Mouse (Mus musculus): Measurements from ENCODE around the gene LTO1.

Gene LTO1

DNA sequence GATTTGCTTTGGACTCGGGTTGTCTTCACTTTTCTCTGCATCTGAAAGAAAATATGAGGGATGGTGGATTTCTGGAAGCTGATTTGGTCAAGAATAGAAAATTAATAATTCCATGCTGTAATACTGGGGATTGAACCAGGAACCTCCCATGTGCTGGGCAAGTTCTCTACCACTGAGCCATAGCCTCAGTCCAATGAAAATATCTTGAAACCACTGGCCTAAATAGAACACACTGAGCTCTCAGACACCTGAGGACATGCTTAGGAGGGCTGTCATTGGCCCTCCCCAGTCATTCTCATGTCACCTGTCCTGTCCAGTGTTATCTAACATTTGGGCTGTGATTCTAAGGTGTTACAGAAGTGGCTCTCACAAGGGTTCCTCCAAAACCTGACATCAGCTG lies 3.8 kb upstream of the LTO1 start:
- no peak for DNase-seq

- DNase-seq: no peak
Measured at GRCm38 (mm10) chr7:144912897-144913296, 2.0 kb upstream of the LTO1 start.

GRCm38 (mm10) chr7:144914296-144914947 lies 478 bp upstream of the LTO1 start:
- DNase-seq: no peak

GRCm38 (mm10) chr7:144918823-144919222 lies 3.9 kb downstream of the LTO1 start:
- DNase-seq: no peak

GRCm38 (mm10) chr7:144927591-144927990 lies 12.7 kb downstream of the LTO1 start:
- no peak for DNase-seq

GRCm38 (mm10) chr7:144928009-144928888 lies 13.3 kb downstream of the LTO1 start:
- no peak for DNase-seq

- no peak for DNase-seq
Measured at GRCm38 (mm10) chr7:144928889-144929210, 13.9 kb downstream of the LTO1 start.

GRCm38 (mm10) chr7:144929506-144929905 lies 14.6 kb downstream of the LTO1 start:
- peak in 1 of 2 experiments; percentile 23 for DNase-seq

DNA sequence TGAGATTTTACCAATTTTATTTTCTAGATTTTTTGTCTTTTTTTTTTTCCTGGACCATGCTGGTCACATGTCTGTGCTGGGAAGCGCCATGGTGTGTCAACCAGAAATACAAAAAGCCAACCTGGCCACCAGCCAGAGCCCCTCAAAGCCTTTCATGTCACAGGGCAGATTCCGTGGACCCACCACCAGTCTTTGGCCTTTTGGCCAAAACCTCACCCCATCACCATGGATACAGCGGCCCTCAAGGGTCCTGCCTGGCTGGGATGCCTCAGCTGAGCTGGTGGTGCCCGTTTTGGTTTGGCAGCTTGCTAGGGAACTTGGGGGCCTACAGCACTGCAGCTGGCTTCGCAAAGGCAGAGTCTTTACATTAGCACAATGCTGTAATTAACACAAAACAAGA lies 15.0 kb downstream of the LTO1 start:
- no peak for DNase-seq

- no peak for DNase-seq
Measured at GRCm38 (mm10) chr7:144931778-144932177, 16.9 kb downstream of the LTO1 start.

- DNase-seq: no peak
Measured at GRCm38 (mm10) chr7:144932389-144932937, 17.6 kb downstream of the LTO1 start.

GRCm38 (mm10) chr7:144933336-144933735 lies 18.4 kb downstream of the LTO1 start:
- no peak for DNase-seq

- no peak for DNase-seq
Measured at GRCm38 (mm10) chr7:144933796-144934195, 18.9 kb downstream of the LTO1 start.

DNA sequence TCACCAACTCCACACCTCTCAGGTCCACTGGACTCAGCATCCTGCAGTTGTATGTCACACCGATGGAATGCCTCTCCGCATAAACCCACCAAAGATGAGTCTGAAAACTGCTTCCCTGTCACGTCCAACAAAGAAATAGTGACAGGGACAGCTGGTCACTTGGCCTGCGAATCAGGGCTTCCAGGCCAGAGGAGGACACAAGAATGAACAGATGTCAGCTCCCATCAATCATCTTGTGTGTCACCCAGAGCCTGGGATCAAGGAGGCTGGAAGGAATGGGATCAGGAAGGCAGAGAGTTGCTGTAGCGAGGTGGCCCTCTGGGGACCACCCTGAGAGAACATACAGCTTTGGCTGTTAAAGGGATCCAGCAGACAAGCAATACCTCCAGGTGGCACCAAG lies 20.0 kb downstream of the LTO1 start:
- no peak for DNase-seq

DNA sequence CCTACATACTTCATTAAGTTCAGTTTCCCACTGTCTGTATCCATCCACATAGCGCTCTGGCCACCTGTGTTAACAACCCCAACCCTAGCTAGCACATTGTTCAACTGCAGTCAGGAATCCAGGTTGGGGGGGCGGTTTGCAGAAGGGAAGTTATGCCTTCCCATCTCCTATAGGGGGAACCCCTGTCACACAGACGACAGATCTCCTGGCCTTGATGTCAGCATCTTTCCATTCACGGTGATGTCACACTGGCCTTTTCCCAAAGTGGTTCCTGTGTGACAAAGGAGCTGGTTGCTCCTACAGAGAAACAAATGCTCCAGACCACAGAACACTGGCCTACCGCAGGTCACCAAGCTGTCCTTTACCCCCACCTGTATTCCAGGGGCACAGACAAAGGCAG lies 20.7 kb downstream of the LTO1 start:
- DNase-seq: no peak

DNA sequence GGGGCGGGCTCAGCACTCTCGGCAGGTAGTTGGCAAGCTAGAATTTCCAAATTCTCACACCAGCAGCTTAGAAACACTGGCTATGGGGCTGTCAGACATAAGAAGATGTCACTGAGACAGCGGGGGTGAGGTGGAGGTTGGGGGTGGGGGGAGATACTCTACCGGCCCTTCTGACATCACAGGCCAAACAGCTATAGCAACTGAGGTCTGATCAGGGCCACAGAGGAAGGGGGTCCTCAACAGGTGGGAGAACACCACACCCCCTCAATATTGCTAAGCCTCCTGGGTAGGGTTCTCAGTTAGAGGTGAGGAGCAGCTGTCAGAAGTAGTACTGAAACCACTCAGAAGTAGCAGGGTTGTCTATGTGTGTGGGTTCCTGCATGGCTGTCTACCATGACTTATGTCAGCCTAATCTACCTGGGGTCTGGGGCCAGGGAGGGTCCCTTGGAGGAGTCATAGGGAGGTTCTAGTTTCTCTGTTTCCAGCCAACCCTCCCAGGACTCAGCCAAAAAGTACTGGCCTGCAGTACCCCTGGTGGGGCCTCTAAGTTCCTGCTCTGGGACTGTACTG lies 21.5 kb downstream of the LTO1 start:
- no peak for DNase-seq

DNA sequence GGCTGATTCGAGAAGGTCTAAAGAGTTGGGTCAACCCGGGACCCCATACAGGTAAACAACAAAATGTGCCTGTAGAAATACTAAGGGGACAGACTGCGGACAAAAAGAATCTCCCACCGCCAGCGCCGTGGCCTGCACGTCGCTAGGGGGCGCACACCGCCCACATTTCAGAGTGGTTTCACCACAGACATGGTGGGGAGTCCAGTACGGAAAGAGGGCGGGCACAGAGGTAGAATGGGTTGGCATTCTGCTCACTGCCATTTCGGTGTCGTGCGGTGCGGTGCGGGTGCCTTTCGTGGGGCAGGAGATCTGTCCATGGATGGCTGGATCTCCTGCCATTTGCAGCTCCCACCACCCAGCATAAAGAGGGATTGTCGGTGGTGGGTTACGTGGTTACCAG lies 22.6 kb downstream of the LTO1 start:
- DNase-seq: peak; percentile 88 to 91

DNA sequence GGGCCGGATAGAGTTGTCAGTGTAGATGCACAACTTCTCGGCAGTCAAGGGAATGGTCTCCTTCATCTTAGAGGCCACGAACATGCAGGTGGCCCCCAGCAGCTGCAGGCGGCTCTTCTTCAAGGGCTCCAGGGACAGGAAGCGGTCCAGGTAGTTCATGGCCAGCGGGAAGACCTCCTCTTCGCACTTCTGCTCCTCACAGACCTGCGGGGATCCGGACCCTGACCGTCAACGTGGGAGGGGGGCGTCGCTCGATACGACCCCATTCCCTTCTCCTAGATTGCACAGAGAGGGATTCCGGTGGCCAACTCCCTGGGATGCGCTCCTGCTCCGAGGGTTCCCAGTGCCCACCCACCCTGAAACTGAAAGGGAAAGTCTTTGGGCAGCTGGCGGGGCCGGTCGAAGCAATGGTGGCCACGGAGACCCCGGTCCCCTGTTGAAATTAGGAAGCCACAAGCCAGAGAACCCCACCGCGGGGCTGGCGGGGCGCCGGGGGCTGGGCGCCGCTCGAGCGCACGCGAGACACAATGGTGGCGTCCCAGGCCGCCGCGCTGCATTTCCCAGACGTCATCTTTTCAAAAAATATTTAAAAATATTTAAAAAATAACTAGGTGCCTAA lies 23.1 kb downstream of the LTO1 start:
- no peak for DNase-seq

DNA sequence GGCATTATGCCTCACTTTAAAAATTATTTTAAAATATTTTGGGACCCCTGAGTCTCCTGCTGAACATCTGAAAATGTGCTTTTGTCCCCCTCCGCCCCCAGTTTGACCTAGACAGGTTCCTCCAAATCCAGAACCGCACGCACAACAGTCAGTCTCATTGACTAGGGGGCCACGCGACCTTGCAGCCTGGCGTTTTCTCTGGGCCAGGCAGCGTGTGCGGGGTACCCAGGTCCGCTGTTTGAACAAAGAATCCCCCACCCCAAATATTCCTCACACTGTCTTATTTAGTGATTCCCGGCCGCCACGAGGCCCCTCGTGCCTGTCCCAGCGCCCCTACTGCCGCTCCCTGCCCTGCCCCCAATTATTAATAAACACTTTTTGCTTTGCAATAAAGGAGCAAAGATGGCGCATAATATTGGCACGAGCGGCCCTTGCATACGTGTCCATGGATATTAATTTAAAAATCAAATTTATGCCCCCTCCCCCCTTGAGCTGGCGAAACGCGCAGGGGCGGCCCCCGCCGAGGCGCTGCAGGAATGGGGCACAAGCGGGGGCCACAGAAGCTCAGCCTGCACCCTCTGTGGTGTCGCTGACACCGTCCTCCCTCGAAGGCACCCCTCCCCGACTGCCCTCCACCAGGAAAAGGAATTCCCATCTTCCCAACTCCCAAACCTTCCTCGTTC lies 23.9 kb downstream of the LTO1 start:
- no peak for DNase-seq

- DNase-seq: peak; percentile 68 to 73
Measured at GRCm38 (mm10) chr7:144939344-144940002, 24.6 kb downstream of the LTO1 start, which contains the start of gene Ccnd1. Gene Ccnd1 (minus strand): TSS chr7:144939925.

DNA sequence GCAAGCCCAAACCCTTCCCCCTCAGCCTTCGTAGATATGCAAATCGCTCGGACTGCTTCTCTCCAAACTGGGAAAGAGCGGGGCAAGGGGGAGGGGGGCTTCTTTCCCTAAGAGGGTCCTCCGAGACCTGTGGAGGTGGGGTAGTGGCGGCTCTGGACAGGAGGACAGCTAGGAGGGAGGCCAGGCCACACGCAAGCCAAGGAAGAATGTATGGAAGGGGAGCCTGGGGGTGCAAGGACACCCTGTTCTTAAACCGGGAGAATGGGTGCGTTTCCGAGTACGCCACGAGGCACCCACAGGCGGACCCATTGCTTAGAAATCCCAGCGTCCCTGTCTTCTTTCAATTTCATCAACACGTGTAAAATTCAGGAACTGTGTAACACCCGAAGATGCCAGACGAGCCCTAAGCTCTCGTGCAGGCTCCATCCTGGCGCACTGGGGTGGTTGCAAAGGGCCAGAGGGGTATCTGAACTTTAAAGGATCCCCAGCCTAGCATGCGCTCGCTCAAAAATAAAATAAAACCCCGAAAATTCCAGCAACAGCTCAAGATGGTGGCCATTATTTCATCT lies 25.2 kb downstream of the LTO1 start:
- DNase-seq: peak in 1 of 2 experiments; percentile 32

DNA sequence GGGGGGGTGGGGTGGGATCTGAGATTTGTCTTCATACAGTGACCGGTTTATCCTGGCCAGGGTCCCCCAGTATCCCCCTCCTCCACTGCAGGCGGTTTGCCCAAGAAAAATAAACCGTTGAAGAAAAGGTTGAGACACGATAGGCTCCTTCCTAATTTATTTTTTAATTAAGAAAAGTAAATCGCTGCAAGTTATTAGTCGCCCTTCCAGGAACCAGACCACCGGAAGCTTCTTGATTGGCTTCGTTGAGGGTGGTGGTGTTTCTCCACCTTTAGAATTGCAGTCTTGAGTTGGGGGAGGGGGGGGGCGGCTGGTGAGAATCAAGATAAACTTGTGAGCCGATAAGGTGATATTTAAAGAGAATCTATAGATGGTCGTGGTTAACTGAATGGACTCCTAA lies 25.7 kb downstream of the LTO1 start:
- DNase-seq: no peak
